Mouse (Mus musculus): ENCODE measurements around the gene Zfp764.
"Not testable (repeated sequence)": the region's sequence is repeated elsewhere in the genome, so short reads cannot be mapped to it uniquely, and the experiment has no call there.

GRCm38 (mm10) chr7:127362418-127362817 is 44.2 kb downstream of the Zfp764 start:
- TF ChIP-seq CTCF (IDR thresholded peaks at IDR 0.05; ENCODE audit: extremely low read depth, insufficient read length, insufficient replicate concordance, low read depth, low read length): peak; percentile 33; the same call in 1 of the 2 replicates
- not testable (repeated sequence) for TF ChIP-seq POLR2A (IDR thresholded peaks at IDR 0.05; ENCODE audit: low read depth, low read length)
